Mouse (Mus musculus) 416B (cell line): ENCODE results near the gene Rbfox3.

ENCODE experiments used
- DNase-seq: peaks from one replicate; pipeline ENCODE4 v3.0.0; 2011; ENCODE audit warnings: low read depth

Rbfox3 gene

GRCm38 (mm10) chr11:118663305-118663704, 248.1 kb downstream of the Rbfox3 start:
- DNase-seq, result no peak

GRCm38 (mm10) chr11:118659305-118659704, 252.1 kb downstream of the Rbfox3 start:
- peak; percentile 61 for DNase-seq

GRCm38 (mm10) chr11:118655833-118656232, 255.6 kb downstream of the Rbfox3 start:
- DNase-seq, result no peak

- no peak for DNase-seq
Observed at GRCm38 (mm10) chr11:118653521-118654318, 257.7 kb downstream of the Rbfox3 start.

- no peak for DNase-seq
Observed at GRCm38 (mm10) chr11:118652401-118653240, 258.8 kb downstream of the Rbfox3 start.

GRCm38 (mm10) chr11:118648369-118648768, 263.0 kb downstream of the Rbfox3 start:
- peak; percentile 9 for DNase-seq

- no peak for DNase-seq
Observed at GRCm38 (mm10) chr11:118646864-118647263, 264.5 kb downstream of the Rbfox3 start.

- DNase-seq, result no peak
Observed at GRCm38 (mm10) chr11:118645158-118645557, 266.2 kb downstream of the Rbfox3 start.

GRCm38 (mm10) chr11:118640706-118641105, 270.7 kb downstream of the Rbfox3 start:
- no peak for DNase-seq

GRCm38 (mm10) chr11:118637718-118638117, 273.7 kb downstream of the Rbfox3 start:
- no peak for DNase-seq

GRCm38 (mm10) chr11:118634647-118635046, 276.8 kb downstream of the Rbfox3 start:
- peak; percentile 4 for DNase-seq

- DNase-seq, result no peak
Observed at GRCm38 (mm10) chr11:118629718-118630117, 281.7 kb downstream of the Rbfox3 start.

- no peak for DNase-seq
Observed at GRCm38 (mm10) chr11:118627541-118627940, 283.9 kb downstream of the Rbfox3 start.

GRCm38 (mm10) chr11:118620869-118621268, 290.5 kb downstream of the Rbfox3 start:
- no peak for DNase-seq

GRCm38 (mm10) chr11:118614126-118614525, 297.3 kb downstream of the Rbfox3 start:
- no peak for DNase-seq

GRCm38 (mm10) chr11:118610128-118610527, 301.3 kb downstream of the Rbfox3 start:
- no peak for DNase-seq

GRCm38 (mm10) chr11:118609236-118610000, 302.0 kb downstream of the Rbfox3 start:
- no peak for DNase-seq

- DNase-seq, result no peak
Observed at GRCm38 (mm10) chr11:118607927-118608326, 303.5 kb downstream of the Rbfox3 start.

GRCm38 (mm10) chr11:118605570-118605969, 305.8 kb downstream of the Rbfox3 start:
- no peak for DNase-seq

- DNase-seq, result no peak
Observed at GRCm38 (mm10) chr11:118604206-118604605, 307.2 kb downstream of the Rbfox3 start.

GRCm38 (mm10) chr11:118603126-118603525, 308.3 kb downstream of the Rbfox3 start:
- no peak for DNase-seq

GRCm38 (mm10) chr11:118601484-118601883, 309.9 kb downstream of the Rbfox3 start:
- no peak for DNase-seq
